Mouse (Mus musculus): ENCODE measurements at regions not wholly inside any gene's neighbourhood (a gene's known extent, or its start where the extent isn't known, plus 50 kb on each side); places are given as distances from the start of the nearest gene placed in this dataset.
A peak's percentile ranks its signal among the peaks of the same experiment; 100 is the strongest.

DNA sequence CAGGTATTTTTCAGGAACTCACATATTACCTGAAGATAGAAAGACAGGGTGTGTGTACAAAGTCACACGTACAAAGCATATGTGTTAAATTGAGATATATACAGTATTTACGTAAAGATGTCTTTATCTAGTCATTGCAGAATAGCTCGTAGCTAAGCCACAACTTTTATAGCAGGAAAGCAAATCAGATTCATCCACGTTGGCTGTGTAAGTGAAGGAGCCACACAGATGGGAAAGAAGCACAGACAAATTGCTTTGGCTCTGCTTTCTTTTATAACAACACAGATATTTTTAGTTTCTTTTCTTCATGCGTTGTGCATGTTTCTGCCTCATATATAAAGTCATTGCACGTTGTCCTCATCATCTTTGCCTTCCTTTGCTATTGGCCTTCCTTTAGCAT, 610.6 kb downstream of the Cetn3 start:
- no peak for ATAC-seq (ENCODE audit: low FRiP score, low TSS enrichment)
- no peaks in the 10 kb centered on the region for H3K4me1 ChIP-seq (ENCODE audit: control insufficient read depth, insufficient read depth, low read length)
- H3K9me3 ChIP-seq (ENCODE audit: control insufficient read depth, low read length) = no peaks in the 10 kb centered on the region
- H3K9ac ChIP-seq (ENCODE audit: low read depth, low read length) = no peak overlapping the region
- H3K36me3 ChIP-seq (ENCODE audit: control insufficient read depth, insufficient read depth, low read length) = no peaks in the 10 kb centered on the region
- no peak overlapping the region for H3K27ac ChIP-seq (ENCODE audit: low read depth, low read length)
- H3K27me3 ChIP-seq (ENCODE audit: control insufficient read depth, insufficient read depth, low read length) = no peaks in the 10 kb centered on the region
- no peak overlapping the region for H3K4me2 ChIP-seq (replicated peaks; ENCODE audit: low read depth, low read length)
- WGBS = 87% methylated on average over 6 of the region's 6 CpGs
- no peak overlapping the region for H3K4me3 ChIP-seq (ENCODE audit: low read length)

DNA sequence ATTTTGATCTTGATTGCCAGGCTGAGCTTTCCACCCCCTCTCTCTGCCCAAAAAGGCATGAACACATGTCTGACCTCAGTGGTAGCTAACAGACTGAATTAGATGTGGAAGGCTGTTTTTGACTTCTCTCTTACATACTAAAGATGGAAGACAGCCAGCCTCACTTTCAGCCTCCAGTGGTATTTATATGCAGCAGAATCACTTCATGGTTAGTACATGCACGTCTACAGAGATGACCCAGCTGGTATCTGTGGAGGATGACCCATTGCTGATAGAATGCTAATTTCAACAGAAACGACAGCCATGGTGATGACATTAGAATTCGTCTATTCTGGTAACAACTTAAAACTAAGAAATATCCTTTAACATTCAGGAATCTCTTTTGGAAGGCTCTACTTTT, 630.8 kb downstream of the Cetn3 start:
- Histone ChIP-seq H3K27me3 (ENCODE audit: control insufficient read depth, insufficient read depth, low read length) (no peaks in the 10 kb centered on the region), H3K9ac (ENCODE audit: low read depth, low read length) (no peak overlapping the region), H3K36me3 (ENCODE audit: control insufficient read depth, insufficient read depth, low read length) (no peaks in the 10 kb centered on the region), H3K4me1 (ENCODE audit: control insufficient read depth, insufficient read depth, low read length) (no peaks in the 10 kb centered on the region), H3K4me2 (replicated peaks; ENCODE audit: low read depth, low read length) (no peak overlapping the region), H3K9me3 (ENCODE audit: control insufficient read depth, low read length) (no peaks in the 10 kb centered on the region), H3K4me3 (ENCODE audit: low read length) (no peak overlapping the region), H3K27ac (ENCODE audit: low read depth, low read length) (no peak overlapping the region)
- WGBS = 81% methylated on average over 3 of the region's 3 CpGs
- ATAC-seq (ENCODE audit: low FRiP score, low TSS enrichment) = no peak

DNA sequence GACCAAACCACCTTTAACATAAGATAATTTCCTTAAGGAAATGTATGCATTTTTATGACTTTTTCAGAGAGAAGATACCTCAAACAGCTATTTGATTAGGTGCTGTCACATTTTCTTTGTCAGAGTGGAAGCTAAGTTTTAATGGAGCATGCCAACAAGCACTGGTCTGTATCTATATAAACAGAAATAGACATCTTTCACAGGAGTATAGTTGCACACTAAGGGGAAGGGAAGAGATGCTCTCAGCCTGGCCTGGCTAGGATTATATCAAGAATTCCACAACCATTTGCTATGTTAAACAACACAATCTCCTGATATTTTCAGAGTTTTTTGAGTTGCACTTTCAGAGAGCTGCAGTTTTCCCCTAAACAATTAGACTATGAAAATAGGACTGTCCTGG, 638.1 kb downstream of the Cetn3 start:
- no peak overlapping the region for H3K4me3 ChIP-seq (ENCODE audit: low read length)
- no peak overlapping the region for H3K9ac ChIP-seq (ENCODE audit: low read depth, low read length)
- no peaks in the 10 kb centered on the region for H3K27me3 ChIP-seq (ENCODE audit: control insufficient read depth, insufficient read depth, low read length)
- peak; percentile 84; the same call in 1 of the 2 replicates for ATAC-seq (ENCODE audit: low FRiP score, low TSS enrichment)
- no peaks in the 10 kb centered on the region for H3K4me1 ChIP-seq (ENCODE audit: control insufficient read depth, insufficient read depth, low read length)
- H3K36me3 ChIP-seq (ENCODE audit: control insufficient read depth, insufficient read depth, low read length) = no peaks in the 10 kb centered on the region
- H3K4me2 ChIP-seq (replicated peaks; ENCODE audit: low read depth, low read length) = no peak overlapping the region
- H3K9me3 ChIP-seq (ENCODE audit: control insufficient read depth, low read length) = no peaks in the 10 kb centered on the region
- H3K27ac ChIP-seq (ENCODE audit: low read depth, low read length) = no peak overlapping the region

DNA sequence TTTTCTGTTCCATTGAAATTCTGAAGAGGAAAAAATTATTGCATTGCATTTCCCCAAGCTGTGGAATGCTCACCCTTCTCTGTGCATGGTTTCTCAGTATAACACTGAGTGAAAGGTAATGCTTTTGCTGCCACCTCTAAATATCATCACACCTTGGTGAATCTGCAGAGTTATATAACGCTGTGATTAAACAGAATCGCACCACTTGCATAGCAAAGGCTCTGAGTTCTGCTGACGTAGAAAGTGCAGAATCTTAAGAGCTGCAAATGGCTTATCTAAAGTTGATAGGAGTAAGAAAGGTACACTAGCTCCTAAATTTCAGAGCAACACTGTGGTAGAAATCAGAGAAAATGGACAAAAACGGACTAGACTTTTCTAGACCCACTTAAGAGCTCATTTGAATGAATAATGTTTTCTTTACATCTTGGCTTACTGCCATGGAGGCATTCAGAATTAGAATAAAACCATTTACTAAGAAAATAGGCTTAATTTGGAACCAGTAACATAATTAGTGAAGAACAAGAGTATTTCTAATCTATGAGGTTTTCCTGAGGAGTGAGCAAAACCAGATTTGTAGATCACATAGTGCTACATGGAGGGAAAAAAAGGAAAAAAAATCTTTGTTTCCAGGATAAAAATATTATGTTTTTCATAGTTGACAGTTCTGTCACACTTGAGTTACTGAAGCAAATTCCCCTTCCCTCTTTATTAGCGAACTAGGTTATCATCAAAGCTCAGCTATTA, 641.2 kb downstream of the Cetn3 start:
- Histone ChIP-seq H3K9me3 (ENCODE audit: control insufficient read depth, low read length) (no peaks in the 10 kb centered on the region), H3K36me3 (ENCODE audit: control insufficient read depth, insufficient read depth, low read length) (no peaks in the 10 kb centered on the region), H3K4me1 (ENCODE audit: control insufficient read depth, insufficient read depth, low read length) (no peaks in the 10 kb centered on the region), H3K4me2 (replicated peaks; ENCODE audit: low read depth, low read length) (no peak overlapping the region), H3K4me3 (ENCODE audit: low read length) (no peak overlapping the region), H3K27ac (ENCODE audit: low read depth, low read length) (no peak overlapping the region), H3K9ac (ENCODE audit: low read depth, low read length) (no peak overlapping the region), H3K27me3 (ENCODE audit: control insufficient read depth, insufficient read depth, low read length) (no peaks in the 10 kb centered on the region)
- WGBS = 75% methylated on average over 5 of the region's 5 CpGs
- ATAC-seq (ENCODE audit: low FRiP score, low TSS enrichment) = no peak

DNA sequence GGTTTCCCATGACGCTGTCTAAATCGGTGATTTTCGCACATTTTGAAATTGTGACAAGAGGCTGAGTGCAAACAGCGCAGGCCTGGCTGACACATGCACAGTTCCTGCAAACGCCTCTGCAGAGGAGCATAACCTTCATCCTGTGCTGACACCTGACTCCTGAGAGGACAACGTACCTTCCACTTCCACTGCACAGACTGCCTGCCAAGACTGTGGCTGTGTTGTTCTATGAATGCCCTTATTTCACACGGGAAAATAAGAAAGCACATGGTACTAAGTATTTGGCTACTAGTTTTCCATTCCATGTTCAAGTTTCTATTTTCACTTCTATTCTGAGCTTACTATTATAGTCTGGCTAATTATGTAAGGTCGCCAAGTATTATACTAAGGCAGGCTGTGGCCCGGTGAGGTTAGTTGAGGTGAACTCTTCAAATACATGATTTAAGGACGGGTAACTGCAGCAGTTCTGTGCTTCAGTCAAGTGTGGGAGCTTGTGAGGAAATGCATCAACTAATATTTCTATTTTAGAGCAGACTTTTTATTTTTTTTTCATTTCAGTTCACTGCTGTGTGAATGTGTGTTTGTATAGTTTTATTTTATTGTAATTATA, 642.0 kb downstream of the Cetn3 start:
- ATAC-seq (ENCODE audit: low FRiP score, low TSS enrichment) = no peak
- no peak overlapping the region for H3K4me3 ChIP-seq (ENCODE audit: low read length)
- no peaks in the 10 kb centered on the region for H3K9me3 ChIP-seq (ENCODE audit: control insufficient read depth, low read length)
- H3K4me1 ChIP-seq (ENCODE audit: control insufficient read depth, insufficient read depth, low read length) = no peaks in the 10 kb centered on the region
- H3K27ac ChIP-seq (ENCODE audit: low read depth, low read length) = no peak overlapping the region
- no peak overlapping the region for H3K9ac ChIP-seq (ENCODE audit: low read depth, low read length)
- H3K4me2 ChIP-seq (replicated peaks; ENCODE audit: low read depth, low read length) = no peak overlapping the region
- no peaks in the 10 kb centered on the region for H3K27me3 ChIP-seq (ENCODE audit: control insufficient read depth, insufficient read depth, low read length)
- 65% methylated on average over 10 of the region's 10 CpGs for WGBS
- H3K36me3 ChIP-seq (ENCODE audit: control insufficient read depth, insufficient read depth, low read length) = no peaks in the 10 kb centered on the region

DNA sequence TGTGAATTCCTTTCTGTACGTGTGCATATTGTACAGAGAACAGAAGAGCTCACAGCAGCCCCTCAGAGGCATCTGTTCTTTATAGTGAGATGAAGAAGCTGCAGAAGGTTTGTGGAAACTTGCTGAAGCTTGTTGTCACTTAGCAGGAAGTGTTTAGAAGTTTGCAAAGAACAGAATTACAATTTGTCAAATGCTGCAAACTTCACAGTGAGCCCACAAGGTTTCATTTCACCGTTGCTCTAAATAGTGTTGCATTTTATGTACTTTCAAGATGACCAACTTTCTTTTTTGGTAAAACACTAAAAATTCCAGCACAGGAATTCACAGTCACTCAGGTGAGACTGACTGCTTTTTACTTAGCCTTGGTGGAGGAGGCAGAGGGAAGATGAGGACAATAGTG, 649.5 kb downstream of the Cetn3 start:
- ATAC-seq (ENCODE audit: low FRiP score, low TSS enrichment) = no peak
- WGBS = 74% methylated on average over 2 of the region's 2 CpGs
- Histone ChIP-seq H3K4me2 (replicated peaks; ENCODE audit: low read depth, low read length) (no peak overlapping the region), H3K4me1 (ENCODE audit: control insufficient read depth, insufficient read depth, low read length) (no peaks in the 10 kb centered on the region), H3K9me3 (ENCODE audit: control insufficient read depth, low read length) (no peaks in the 10 kb centered on the region), H3K4me3 (ENCODE audit: low read length) (no peak overlapping the region), H3K27ac (ENCODE audit: low read depth, low read length) (no peak overlapping the region), H3K36me3 (ENCODE audit: control insufficient read depth, insufficient read depth, low read length) (no peaks in the 10 kb centered on the region), H3K27me3 (ENCODE audit: control insufficient read depth, insufficient read depth, low read length) (no peaks in the 10 kb centered on the region), H3K9ac (ENCODE audit: low read depth, low read length) (no peak overlapping the region)

DNA sequence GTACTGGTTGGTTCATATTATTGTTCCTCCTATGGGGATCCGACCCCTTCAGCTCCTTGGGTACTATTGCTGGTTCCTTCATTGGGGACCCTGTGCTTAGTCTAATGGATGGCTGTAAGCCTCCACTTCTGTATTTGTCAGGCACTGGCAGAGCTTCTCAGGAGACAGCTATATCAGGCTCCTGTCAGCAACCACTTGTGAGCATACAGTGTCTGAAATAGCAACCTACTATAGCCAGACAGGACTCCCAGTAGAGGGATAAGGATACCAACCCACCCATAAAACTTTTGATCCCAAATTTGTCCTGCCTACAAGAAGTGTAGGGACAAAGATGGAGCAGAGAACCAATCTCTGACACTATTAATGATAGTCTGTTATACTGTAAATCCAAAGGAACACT, 656.4 kb downstream of the Cetn3 start:
- Histone ChIP-seq H3K27ac (ENCODE audit: low read depth, low read length) (no peak overlapping the region), H3K4me2 (replicated peaks; ENCODE audit: low read depth, low read length) (no peak overlapping the region), H3K9ac (ENCODE audit: low read depth, low read length) (no peak overlapping the region), H3K4me1 (ENCODE audit: control insufficient read depth, insufficient read depth, low read length) (no peaks in the 10 kb centered on the region), H3K27me3 (ENCODE audit: control insufficient read depth, insufficient read depth, low read length) (no peaks in the 10 kb centered on the region), H3K36me3 (ENCODE audit: control insufficient read depth, insufficient read depth, low read length) (no peaks in the 10 kb centered on the region), H3K9me3 (ENCODE audit: control insufficient read depth, low read length) (no peaks in the 10 kb centered on the region), H3K4me3 (ENCODE audit: low read length) (no peak overlapping the region)
- WGBS = 77% methylated on average over 1 of the region's 1 CpGs
- ATAC-seq (ENCODE audit: low FRiP score, low TSS enrichment) = no peak

DNA sequence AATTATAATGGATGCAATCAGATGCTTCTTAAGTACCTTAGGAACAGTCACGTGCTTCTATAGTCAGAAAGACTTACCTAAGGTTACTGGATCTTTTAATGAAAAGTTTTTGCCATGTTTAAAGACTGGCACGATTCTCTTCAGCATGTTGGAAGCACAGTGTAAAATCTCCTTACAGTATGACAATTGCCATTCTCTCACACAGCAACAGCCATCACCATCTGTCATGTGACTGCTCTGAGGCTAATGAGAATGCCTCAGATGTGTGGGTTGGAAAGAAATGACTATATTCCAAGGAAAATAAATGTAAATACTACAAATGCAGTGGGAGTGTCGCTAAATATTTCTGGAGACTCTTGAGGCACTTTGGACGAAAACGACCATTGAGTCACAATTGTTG, 670.8 kb downstream of the Cetn3 start:
- WGBS = 84% methylated on average over 5 of the region's 5 CpGs

DNA sequence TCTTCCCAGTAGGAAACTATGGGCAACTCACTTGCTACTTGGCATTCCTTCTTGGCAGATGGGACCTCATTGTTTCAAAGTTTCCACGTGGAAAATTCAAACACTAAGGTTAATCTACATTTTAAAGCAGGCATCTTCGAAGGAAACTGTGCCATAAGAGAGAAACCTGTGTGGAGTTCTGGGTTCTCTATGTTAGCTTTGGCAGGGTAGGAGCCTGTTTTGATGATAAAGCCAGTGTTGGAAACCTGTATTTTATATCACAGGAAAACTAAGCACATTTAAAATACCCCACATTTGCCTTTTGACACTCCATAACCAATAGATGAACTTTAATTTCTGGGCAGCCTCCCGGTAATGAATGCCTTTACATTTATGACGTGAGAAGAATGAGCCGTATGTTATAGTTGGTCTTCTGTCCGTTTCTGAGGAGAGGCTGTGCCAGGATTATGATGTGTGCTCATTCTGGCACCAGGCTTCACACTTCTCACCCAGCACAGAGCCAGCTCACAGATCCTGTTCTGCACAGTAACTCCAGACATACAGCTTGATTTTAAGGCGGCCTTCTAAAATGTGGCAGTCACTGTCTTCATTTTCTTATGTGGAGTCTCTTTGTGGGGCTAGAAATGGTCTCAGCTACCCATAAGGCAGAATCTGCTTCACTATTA, 700.5 kb downstream of the Cetn3 start:
- H3K4me2 ChIP-seq (replicated peaks; ENCODE audit: low read depth, low read length) = no peak overlapping the region
- 86% methylated on average over 7 of the region's 7 CpGs for WGBS
- H3K4me3 ChIP-seq (ENCODE audit: low read length) = no peak overlapping the region
- H3K9me3 ChIP-seq (ENCODE audit: control insufficient read depth, low read length) = no peaks in the 10 kb centered on the region
- no peaks in the 10 kb centered on the region for H3K36me3 ChIP-seq (ENCODE audit: control insufficient read depth, insufficient read depth, low read length)
- no peak overlapping the region for H3K27ac ChIP-seq (ENCODE audit: low read depth, low read length)
- no peak for ATAC-seq (ENCODE audit: low FRiP score, low TSS enrichment)
- H3K4me1 ChIP-seq (ENCODE audit: control insufficient read depth, insufficient read depth, low read length) = no peaks in the 10 kb centered on the region
- H3K27me3 ChIP-seq (ENCODE audit: control insufficient read depth, insufficient read depth, low read length) = no peaks in the 10 kb centered on the region
- no peak overlapping the region for H3K9ac ChIP-seq (ENCODE audit: low read depth, low read length)

More for the DNA sequence above, 670.8 kb downstream of the Cetn3 start:
- Histone ChIP-seq H3K4me2 (replicated peaks; ENCODE audit: low read depth, low read length) (no peak overlapping the region), H3K9ac (ENCODE audit: low read depth, low read length) (no peak overlapping the region), H3K4me3 (ENCODE audit: low read length) (no peak overlapping the region), H3K4me1 (ENCODE audit: control insufficient read depth, insufficient read depth, low read length) (no peaks in the 10 kb centered on the region), H3K9me3 (ENCODE audit: control insufficient read depth, low read length) (no peaks in the 10 kb centered on the region), H3K27me3 (ENCODE audit: control insufficient read depth, insufficient read depth, low read length) (no peaks in the 10 kb centered on the region), H3K27ac (ENCODE audit: low read depth, low read length) (no peak overlapping the region), H3K36me3 (ENCODE audit: control insufficient read depth, insufficient read depth, low read length) (no peaks in the 10 kb centered on the region)
- no peak for ATAC-seq (ENCODE audit: low FRiP score, low TSS enrichment)
